Mouse (Mus musculus): ENCODE measurements around the gene Xrcc6. TPM values are rescaled to one million over a fixed set of nuclear protein-coding genes. Genes with fewer than 3 reads are reported as not detected.
"Not testable (repeated sequence)": the region's sequence is repeated elsewhere in the genome, so short reads cannot be mapped to it uniquely, and the experiment has no call there.

The Xrcc6 gene
- polyA plus RNA-seq, 1 experiment from 2014 or later = 19.6 TPM

DNA sequence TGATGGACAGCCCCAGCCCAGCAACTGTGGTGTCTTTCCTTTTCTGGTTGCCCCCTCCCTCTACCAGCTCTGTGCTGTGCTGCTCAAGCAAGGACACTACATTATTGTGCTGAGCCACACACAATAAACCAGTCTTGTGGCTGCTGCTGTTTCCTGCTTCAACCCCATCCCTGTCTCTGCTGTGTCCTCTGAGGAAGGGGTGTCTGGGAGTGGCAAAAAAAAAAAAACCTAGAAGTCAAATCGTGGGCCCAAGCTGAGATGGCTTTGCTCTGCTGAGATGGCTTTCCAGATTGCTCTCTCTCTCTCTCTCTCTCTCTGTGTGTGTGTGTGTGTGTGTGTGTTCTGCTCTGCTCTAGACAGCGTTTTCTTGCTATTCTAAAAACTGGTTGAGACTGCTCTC, 19.2 kb upstream of the Xrcc6 start:
- no peak for TF ChIP-seq CTCF (IDR thresholded peaks at IDR 0.05)
- no peak for TF ChIP-seq EP300 (IDR thresholded peaks at IDR 0.05)
- Histone ChIP-seq H3K9me3 (ENCODE audit: low read length) (no peaks in the 10 kb centered on the region), H3K4me2 (replicated peaks; ENCODE audit: low read depth, low read length) (no peak overlapping the region), H3K4me1 (ENCODE audit: insufficient read depth, low read depth, low read length) (no peaks in the 10 kb centered on the region), H3K27me3 (replicated peaks; ENCODE audit: insufficient read depth, low read length) (no peaks in the 10 kb centered on the region), H3K4me3 (ENCODE audit: low read depth, low read length) (no peak overlapping the region), H3K27ac (ENCODE audit: low read length) (no peak overlapping the region), H3K36me3 (ENCODE audit: insufficient read depth, low read length) (no peaks in the 10 kb centered on the region), H3K9ac (replicated peaks; ENCODE audit: low read depth) (no peak overlapping the region)
- ATAC-seq (no peak), DNase-seq (ENCODE audit: low spot score) (no peak)
- WGBS = 50% methylated on average over 2 of the region's 2 CpGs

DNA sequence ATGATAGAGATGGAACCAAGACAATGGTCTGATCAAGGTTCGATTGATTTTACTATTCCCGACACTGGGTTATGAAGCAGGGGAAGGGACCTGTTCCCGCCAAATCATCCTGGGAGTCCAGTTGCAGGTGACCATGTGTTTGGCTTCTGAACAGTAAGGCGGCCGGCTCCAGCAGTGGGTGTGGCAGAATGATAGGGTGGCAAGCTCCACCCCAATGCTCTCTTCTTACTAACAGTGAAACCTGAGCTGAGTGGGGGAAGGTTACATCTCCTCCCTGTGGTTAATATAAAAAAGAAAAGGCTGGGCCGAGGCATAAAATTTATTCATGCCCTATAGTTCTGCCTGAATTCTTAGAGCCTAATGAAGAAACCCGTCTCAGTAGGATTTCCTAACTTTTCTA, 18.5 kb upstream of the Xrcc6 start:
- Histone ChIP-seq H3K27me3 (replicated peaks; ENCODE audit: insufficient read depth, low read length) (no peaks in the 10 kb centered on the region), H3K4me1 (ENCODE audit: insufficient read depth, low read depth, low read length) (no peaks in the 10 kb centered on the region), H3K9ac (replicated peaks; ENCODE audit: low read depth) (no peak overlapping the region), H3K4me3 (ENCODE audit: low read depth, low read length) (no peak overlapping the region), H3K4me2 (replicated peaks; ENCODE audit: low read depth, low read length) (no peak overlapping the region), H3K36me3 (ENCODE audit: insufficient read depth, low read length) (no peaks in the 10 kb centered on the region), H3K9me3 (ENCODE audit: low read length) (no peaks in the 10 kb centered on the region), H3K27ac (ENCODE audit: low read length) (no peak overlapping the region)
- DNase-seq (ENCODE audit: low spot score) (no peak), ATAC-seq (no peak)
- 43% methylated on average over 7 of the region's 7 CpGs for WGBS
- TF ChIP-seq CTCF (IDR thresholded peaks at IDR 0.05) (no peak), EP300 (IDR thresholded peaks at IDR 0.05) (no peak)

DNA sequence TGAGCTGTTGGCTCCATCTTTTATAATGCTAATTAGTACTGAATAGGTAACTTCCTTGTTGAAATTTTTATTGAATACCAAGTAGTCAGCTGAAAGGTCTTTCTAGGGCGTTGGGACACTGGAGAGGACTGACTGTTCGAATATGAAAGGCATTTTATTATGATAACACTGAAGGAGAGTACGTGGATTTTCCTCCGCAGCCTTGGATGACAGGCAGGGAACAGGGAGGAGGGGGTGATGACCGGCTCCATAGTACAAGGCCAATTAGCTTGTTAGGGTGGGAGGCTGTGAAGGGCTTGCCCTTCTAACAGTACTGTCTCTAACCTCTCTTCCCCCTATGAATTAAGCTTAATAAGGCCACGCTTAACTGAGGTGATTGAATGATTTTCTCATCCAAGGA, 18.0 kb upstream of the Xrcc6 start:
- not testable (repeated sequence) for ATAC-seq; H3K9me3 ChIP-seq (ENCODE audit: low read length); H3K4me1 ChIP-seq (ENCODE audit: insufficient read depth, low read depth, low read length); H3K27me3 ChIP-seq (replicated peaks; ENCODE audit: insufficient read depth, low read length); H3K4me2 ChIP-seq (replicated peaks; ENCODE audit: low read depth, low read length); H3K4me3 ChIP-seq (ENCODE audit: low read depth, low read length); H3K9ac ChIP-seq (replicated peaks; ENCODE audit: low read depth); H3K36me3 ChIP-seq (ENCODE audit: insufficient read depth, low read length); DNase-seq (ENCODE audit: low spot score); H3K27ac ChIP-seq (ENCODE audit: low read length)
- 70% methylated on average over 6 of the region's 6 CpGs for WGBS

DNA sequence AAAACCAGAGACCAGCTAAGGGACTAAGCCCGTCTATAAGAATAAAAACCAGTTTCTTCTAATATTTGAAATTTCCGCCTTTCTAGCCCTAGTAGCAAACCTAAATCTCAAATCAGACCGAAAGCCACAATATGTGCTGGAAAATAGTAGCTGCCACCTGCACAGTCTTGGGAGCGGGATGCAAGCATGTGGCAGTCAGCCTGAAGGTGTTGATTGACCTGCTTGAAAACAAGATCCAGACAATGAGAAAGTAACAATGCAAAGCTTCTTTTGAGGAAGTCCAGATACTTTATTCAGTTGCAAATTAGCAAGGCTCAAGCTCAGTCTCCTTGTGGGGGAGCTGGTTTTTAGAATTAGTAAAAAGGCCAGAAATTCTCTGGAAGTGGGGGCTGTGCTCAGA, 17.1 kb upstream of the Xrcc6 start:
- H3K4me1 ChIP-seq (ENCODE audit: insufficient read depth, low read depth, low read length); ATAC-seq; H3K9ac ChIP-seq (replicated peaks; ENCODE audit: low read depth); H3K36me3 ChIP-seq (ENCODE audit: insufficient read depth, low read length); H3K4me2 ChIP-seq (replicated peaks; ENCODE audit: low read depth, low read length); H3K4me3 ChIP-seq (ENCODE audit: low read depth, low read length); H3K27ac ChIP-seq (ENCODE audit: low read length); H3K9me3 ChIP-seq (ENCODE audit: low read length); DNase-seq (ENCODE audit: low spot score); H3K27me3 ChIP-seq (replicated peaks; ENCODE audit: insufficient read depth, low read length): not testable (repeated sequence)
- 94% methylated on average over 4 of the region's 4 CpGs for WGBS

DNA sequence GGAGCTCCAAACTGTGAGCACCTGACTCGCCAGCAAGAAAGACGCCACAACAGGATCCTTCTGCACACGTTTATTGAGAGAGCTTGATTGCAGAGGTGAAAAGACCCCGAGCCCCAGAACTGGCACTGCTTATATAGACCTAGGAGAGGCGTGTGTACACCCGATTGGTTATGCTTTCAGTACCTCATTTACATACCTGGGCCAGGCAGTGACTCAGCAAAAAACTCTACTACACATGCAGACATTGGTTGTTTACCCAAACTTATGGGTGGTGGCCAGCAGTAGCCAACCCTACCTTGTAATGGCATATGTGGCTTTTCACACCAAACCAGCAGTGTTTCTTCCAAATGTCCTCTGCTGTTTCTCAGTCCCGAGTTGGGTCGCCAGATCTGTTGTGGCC, 12.5 kb upstream of the Xrcc6 start:
- H3K27ac ChIP-seq (ENCODE audit: low read length); H3K27me3 ChIP-seq (replicated peaks; ENCODE audit: insufficient read depth, low read length); H3K4me2 ChIP-seq (replicated peaks; ENCODE audit: low read depth, low read length); ATAC-seq; H3K4me3 ChIP-seq (ENCODE audit: low read depth, low read length); H3K36me3 ChIP-seq (ENCODE audit: insufficient read depth, low read length); H3K4me1 ChIP-seq (ENCODE audit: insufficient read depth, low read depth, low read length); H3K9ac ChIP-seq (replicated peaks; ENCODE audit: low read depth); DNase-seq (ENCODE audit: low spot score); H3K9me3 ChIP-seq (ENCODE audit: low read length): not testable (repeated sequence)
- 88% methylated on average over 8 of the region's 8 CpGs for WGBS

DNA sequence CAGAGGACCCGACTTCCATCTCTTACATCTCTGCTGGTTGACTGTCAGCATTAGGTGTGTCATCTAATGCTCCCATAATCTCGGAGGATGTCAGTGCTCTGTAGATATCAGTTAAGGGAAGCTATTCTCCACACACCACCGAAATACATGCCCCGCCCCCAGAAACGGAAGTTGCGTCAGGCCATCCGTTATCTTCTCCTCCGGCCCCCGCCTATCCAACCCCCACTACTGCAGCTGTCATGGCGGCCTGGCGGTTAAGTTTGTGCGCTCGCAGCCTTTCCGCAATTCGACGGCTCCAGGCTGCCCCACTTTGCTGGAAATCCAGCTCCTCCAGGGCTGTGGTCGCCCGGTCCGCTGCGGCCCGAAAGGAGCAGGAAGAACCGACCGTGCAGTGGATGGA, 7.3 kb upstream of the Xrcc6 start, which contains the start of gene 1700029P11Rik:
TSS of gene 1700029P11Rik (plus strand) at position 220 of the 400 bp plus-strand sequence.
- Histone ChIP-seq H3K4me2 (replicated peaks; ENCODE audit: low read depth, low read length) (no peak within 1 kb of the TSS), H3K9me3 (ENCODE audit: low read length) (no peaks in the 10 kb centered on the region), H3K4me3 (ENCODE audit: low read depth, low read length) (no peak within 1 kb of the TSS), H3K27ac (ENCODE audit: low read length) (no peak within 1 kb of the TSS), H3K36me3 (ENCODE audit: insufficient read depth, low read length) (no peaks in the 10 kb centered on the region), H3K27me3 (replicated peaks; ENCODE audit: insufficient read depth, low read length) (no peaks in the 10 kb centered on the region), H3K9ac (replicated peaks; ENCODE audit: low read depth) (no peak within 1 kb of the TSS), H3K4me1 (ENCODE audit: insufficient read depth, low read depth, low read length) (no peaks in the 10 kb centered on the region)
- ATAC-seq = no peak
- 95% methylated on average over 23 of the region's 23 CpGs for WGBS
- DNase-seq (ENCODE audit: low spot score) = no peak
- TF ChIP-seq EP300 (IDR thresholded peaks at IDR 0.05) = no peak
- TF ChIP-seq CTCF (IDR thresholded peaks at IDR 0.05) = no peak

DNA sequence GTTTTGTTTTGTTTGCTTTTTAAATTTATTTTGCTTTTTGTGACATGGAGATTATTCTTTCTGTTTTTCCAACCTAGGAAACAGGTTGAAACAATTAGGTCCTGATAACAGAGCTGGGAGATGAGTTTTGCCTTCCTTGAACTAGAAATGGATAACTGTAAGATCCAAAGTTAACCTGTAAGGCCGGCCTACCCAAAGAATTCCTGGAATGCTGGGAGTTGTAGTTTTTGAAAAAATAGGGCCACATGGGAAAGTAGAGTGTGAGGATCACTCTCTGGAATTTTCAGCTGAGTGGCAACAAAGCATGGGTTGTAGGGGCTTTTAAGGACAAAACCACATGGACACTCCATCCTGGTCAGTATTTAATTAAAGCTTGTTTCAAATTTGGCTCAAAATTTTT, 5.5 kb upstream of the Xrcc6 start:
- no peaks in the 10 kb centered on the region for H3K4me1 ChIP-seq (ENCODE audit: insufficient read depth, low read depth, low read length)
- TF ChIP-seq EP300 (IDR thresholded peaks at IDR 0.05) (no peak), CTCF (IDR thresholded peaks at IDR 0.05) (no peak)
- DNase-seq (ENCODE audit: low spot score) (no peak), ATAC-seq (no peak)
- H3K36me3 ChIP-seq (ENCODE audit: insufficient read depth, low read length) = no peaks in the 10 kb centered on the region
- H3K9ac ChIP-seq (replicated peaks; ENCODE audit: low read depth) = no peak overlapping the region
- WGBS = 38% methylated on average over 1 of the region's 1 CpGs
- no peak overlapping the region for H3K4me3 ChIP-seq (ENCODE audit: low read depth, low read length)
- no peak overlapping the region for H3K27ac ChIP-seq (ENCODE audit: low read length)
- no peaks in the 10 kb centered on the region for H3K9me3 ChIP-seq (ENCODE audit: low read length)
- no peaks in the 10 kb centered on the region for H3K27me3 ChIP-seq (replicated peaks; ENCODE audit: insufficient read depth, low read length)
- no peak overlapping the region for H3K4me2 ChIP-seq (replicated peaks; ENCODE audit: low read depth, low read length)

All from lung, postnatal 0 days (tissue).